Mouse (Mus musculus) limb, embryonic 14.5 days (tissue): ENCODE data around the gene Nek2. TPM values are rescaled to one million over a fixed set of nuclear protein-coding genes. Genes with fewer than 3 reads are reported as not detected.

Source experiments
- ATAC-seq: fragments of 200-750 bp; cut with Nextera tagmentation; 2 replicates; pipeline ENCODE4 v1.8.0; 2017; ENCODE audit warnings: low read depth, moderate number of reproducible peaks, moderate TSS enrichment; ENCODE audit not compliant: low FRiP score
- DNase-seq: peaks from one replicate; pipeline ENCODE4 v3.0.0-alpha.2; 2015; ENCODE audit warnings: low spot score
- H3K27ac ChIP-seq: fragments of 300-500 bp; sonication (generic); replicated peaks from 2 replicates; pipeline ENCODE4 v1.5.1; 2014; ENCODE audit warnings: low read depth, mild to moderate bottlenecking, low read length, moderate library complexity, mixed read lengths
- H3K27me3 ChIP-seq: fragments of 300-500 bp; sonication (generic); 2 replicates; pipeline ENCODE4 v1.6.1; 2014; ENCODE audit warnings: low read length, mixed read lengths; ENCODE audit not compliant: control insufficient read depth, insufficient read depth
- H3K36me3 ChIP-seq: fragments of 300-500 bp; sonication (generic); 2 replicates; pipeline ENCODE4 v1.6.1; 2014; ENCODE audit warnings: mild to moderate bottlenecking, low read length, moderate library complexity, mixed read lengths; ENCODE audit not compliant: control insufficient read depth, insufficient read depth
- H3K4me1 ChIP-seq: fragments of 300-500 bp; sonication (generic); 2 replicates; pipeline ENCODE4 v1.6.1; 2014; ENCODE audit warnings: antibody characterized with exemption, low read length, mixed read lengths; ENCODE audit not compliant: control insufficient read depth, insufficient read depth
- H3K4me2 ChIP-seq: fragments of 300-500 bp; sonication (generic); replicated peaks from 2 replicates; pipeline ENCODE4 v1.6.1; 2014; ENCODE audit warnings: low read depth, mild to moderate bottlenecking, low read length, moderate library complexity; ENCODE audit not compliant: severe bottlenecking
- H3K4me3 ChIP-seq: fragments of 300-500 bp; sonication (generic); replicated peaks from 2 replicates; pipeline ENCODE4 v1.5.1; 2014; ENCODE audit warnings: low read length
- H3K9ac ChIP-seq: fragments of 300-500 bp; sonication (generic); 2 replicates; pipeline ENCODE4 v1.6.1; 2014; ENCODE audit warnings: mild to moderate bottlenecking, low read depth, low read length, moderate library complexity; ENCODE audit not compliant: severe bottlenecking
- H3K9me3 ChIP-seq: fragments of 300-500 bp; sonication (generic); 2 replicates; pipeline ENCODE4 v1.6.1; 2016; ENCODE audit warnings: low read length; ENCODE audit not compliant: control insufficient read depth
- POLR2A ChIP-seq: fragments of 200-500 bp; IDR thresholded peaks from 2 replicates; pipeline ENCODE4 v1.8.0; 2012; ENCODE audit warnings: inconsistent platforms, mild to moderate bottlenecking, moderate library complexity, borderline replicate concordance; ENCODE audit not compliant: insufficient read depth, insufficient read length; ENCODE audit errors: extremely low read depth
- WGBS: fragments of 180-500 bp; shearing (Covaris S2); extraction: QIAGEN DNeasy Blood & Tissue Kit; methylation state at CpG from one replicate; pipeline ENCODE4 v1.1.7; 2014; 5-methylcytosine and 5-hydroxymethylcytosine counted together
- polyA plus RNA-seq, 2 experiments: library from polyadenylated mRNA; depleted of rRNA in 1 of 2; stranded (reverse) in 1 of 2; unstranded in 1 of 2; fragments of >200 nt; fragmentation: Nextera tagmentation in 1 of 2; extraction: Ambion mirVana in 1 of 2; gene quantifications; 2 replicates each; pipeline versions ENCODE4 v1.2.1 to v1.2.3; 2012 to 2014

Gene Nek2
- polyA plus RNA-seq, 2 experiments, result 12.8 to 25.8 TPM

- WGBS, result 77% methylated on average over 11 of the region's 11 CpGs
- no peak for ATAC-seq
Measured at GRCm38 (mm10) chr1:191785108-191785507, 36.1 kb upstream of the Nek2 start.

GRCm38 (mm10) chr1:191786255-191786654, 35.0 kb upstream of the Nek2 start:
- no peak overlapping the region for H3K4me2 ChIP-seq
- H3K4me3 ChIP-seq, result no peak overlapping the region
- H3K27ac ChIP-seq, result no peak overlapping the region
- H3K27me3 ChIP-seq, result no peaks in the 10 kb centered on the region
- ATAC-seq (no peak), DNase-seq (no peak)
- H3K4me1 ChIP-seq, result no peaks in the 10 kb centered on the region
- H3K9ac ChIP-seq, result no peak overlapping the region
- H3K9me3 ChIP-seq, result no peaks in the 10 kb centered on the region
- 52% methylated on average over 6 of the region's 6 CpGs for WGBS
- TF ChIP-seq POLR2A, result no peak
- peaks cover 3% of the 10 kb centered on the region for H3K36me3 ChIP-seq

More at GRCm38 (mm10) chr1:191785108-191785507, 36.1 kb upstream of the Nek2 start:
- no peak overlapping the region for H3K4me3 ChIP-seq
- no peak for DNase-seq
- H3K9me3 ChIP-seq, result no peaks in the 10 kb centered on the region
- no peak for TF ChIP-seq POLR2A
- H3K36me3 ChIP-seq, result peaks cover 3% of the 10 kb centered on the region
- H3K4me2 ChIP-seq, result no peak overlapping the region
- no peak overlapping the region for H3K9ac ChIP-seq
- H3K27ac ChIP-seq, result no peak overlapping the region
- H3K4me1 ChIP-seq, result no peaks in the 10 kb centered on the region
- no peaks in the 10 kb centered on the region for H3K27me3 ChIP-seq

DNA sequence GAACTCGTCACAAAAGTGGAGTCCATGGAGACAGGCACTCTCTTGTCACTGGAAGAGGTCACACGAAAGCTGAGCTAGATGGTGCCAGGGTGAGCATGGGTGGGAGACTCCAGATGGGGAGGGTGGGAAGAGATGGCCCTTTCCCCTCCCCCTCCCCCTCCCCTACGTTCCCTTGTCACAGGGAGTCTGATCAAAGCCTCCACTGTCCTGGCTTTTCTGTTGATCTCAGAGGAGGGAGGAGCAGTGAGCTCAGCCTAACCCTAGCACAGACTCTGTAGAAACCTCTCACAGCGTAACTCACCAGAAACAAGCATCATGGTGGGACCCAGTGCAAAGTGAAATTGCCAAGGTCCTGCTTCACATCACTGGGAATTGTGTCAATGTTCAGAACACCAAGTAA, 33.9 kb upstream of the Nek2 start:
- H3K27ac ChIP-seq, result no peak overlapping the region
- TF ChIP-seq POLR2A, result no peak
- H3K27me3 ChIP-seq, result no peaks in the 10 kb centered on the region
- no peak overlapping the region for H3K4me3 ChIP-seq
- H3K9me3 ChIP-seq, result no peaks in the 10 kb centered on the region
- WGBS, result 31% methylated on average over 4 of the region's 4 CpGs
- no peaks in the 10 kb centered on the region for H3K4me1 ChIP-seq
- no peak overlapping the region for H3K9ac ChIP-seq
- no peak overlapping the region for H3K4me2 ChIP-seq
- no peak for DNase-seq
- ATAC-seq, result no peak
- no peaks in the 10 kb centered on the region; the same call in 1 of the 2 replicates for H3K36me3 ChIP-seq

DNA sequence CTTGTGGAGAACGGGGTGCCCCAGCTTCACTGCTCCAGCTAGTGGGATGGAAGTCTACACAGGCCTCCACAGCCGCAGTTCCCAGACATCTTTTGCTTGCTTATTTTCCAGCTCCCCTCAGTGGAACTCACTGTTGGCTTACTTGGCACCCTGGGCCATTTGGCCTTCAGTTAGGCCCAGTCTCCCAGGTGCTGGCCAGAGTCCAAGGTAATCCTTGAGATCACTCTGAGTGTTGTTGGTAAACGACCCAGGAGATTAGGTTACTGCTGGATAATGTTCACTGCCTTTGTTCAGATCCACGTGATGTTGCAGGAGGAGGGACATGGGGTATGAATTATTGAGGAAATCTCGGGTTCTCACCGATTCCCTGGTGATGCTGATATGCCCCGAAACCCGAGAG, 28.3 kb upstream of the Nek2 start:
- H3K27ac ChIP-seq, result no peak overlapping the region
- H3K9ac ChIP-seq, result no peak overlapping the region
- H3K4me2 ChIP-seq, result no peak overlapping the region
- 71% methylated on average over 8 of the region's 8 CpGs for WGBS
- ATAC-seq, result no peak
- no peaks in the 10 kb centered on the region for H3K27me3 ChIP-seq
- no peaks in the 10 kb centered on the region for H3K36me3 ChIP-seq
- no peak for TF ChIP-seq POLR2A
- no peaks in the 10 kb centered on the region for H3K4me1 ChIP-seq
- no peak overlapping the region for H3K4me3 ChIP-seq
- no peak for DNase-seq
- H3K9me3 ChIP-seq, result no peaks in the 10 kb centered on the region

DNA sequence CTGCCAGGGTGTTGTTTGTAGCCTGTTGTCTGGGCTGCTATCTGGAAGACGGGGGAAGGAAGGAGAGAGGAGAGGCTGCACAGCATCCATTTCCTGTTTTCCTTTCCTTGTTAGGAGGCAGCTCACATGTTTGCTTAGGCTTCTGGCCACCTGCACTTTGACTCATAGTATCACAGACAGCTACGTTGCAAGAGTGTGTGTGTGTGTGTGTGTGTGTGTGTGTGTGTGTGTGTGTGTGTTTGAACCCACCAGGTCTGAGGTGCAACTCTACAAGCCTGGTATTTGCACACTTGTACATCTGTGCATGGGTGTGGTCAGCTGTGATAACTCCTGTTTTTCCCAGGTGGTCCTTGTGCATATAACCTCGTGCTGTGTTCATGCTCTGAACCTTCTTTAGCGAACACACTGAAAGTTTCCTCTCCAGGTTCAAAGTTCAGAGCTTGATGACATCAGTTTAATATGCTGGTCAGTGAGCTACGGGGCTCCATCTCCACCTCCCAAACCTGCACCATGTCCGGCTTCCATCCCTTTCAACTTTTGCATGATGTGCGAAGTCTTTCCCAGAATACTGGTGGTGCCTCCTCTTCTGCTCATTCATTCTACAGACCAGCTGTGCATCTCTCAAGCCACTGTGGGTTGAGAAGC, 27.2 kb upstream of the Nek2 start:
- Histone ChIP-seq H3K9ac (no peak overlapping the region), H3K4me2 (no peak overlapping the region), H3K9me3 (no peaks in the 10 kb centered on the region), H3K27ac (no peak overlapping the region), H3K4me1 (no peaks in the 10 kb centered on the region), H3K27me3 (no peaks in the 10 kb centered on the region), H3K36me3 (no peaks in the 10 kb centered on the region), H3K4me3 (no peak overlapping the region)
- TF ChIP-seq POLR2A, result no peak
- DNase-seq, result no peak
- 83% methylated on average over 7 of the region's 7 CpGs for whole genome bisulfite sequencing
- ATAC-seq, result no peak
